ENCODE assay signal across 16 mouse cellular contexts in genomic region chr4:103070631-103071030, GRCm38 (mm10). TPM values are rescaled to one million over a fixed set of nuclear protein-coding genes. Genes with fewer than 3 reads are reported as not detected.
"Had no signal": no experiment of that assay in that cellular context is flagged by ENCODE, and none has a peak within 500 bp of the region (broad histone marks: within the 10 kb centered on the region; RNA-seq: fewer than 3 reads in every experiment).

No protein-coding gene starts in this region.

- ATAC-seq: liver, embryonic 12.5 days; midbrain, embryonic 15.5 days had no signal

- DNase-seq: kidney, adult 11 months; kidney, adult 9 months; kidney, postnatal 36 days; layer of hippocampus, adult 9-11 months; layer of hippocampus, postnatal 36 days; lung, embryonic 14.5 days; lung, postnatal 10 days; lung, postnatal 4 days; right cerebral cortex, postnatal 14 days had no signal

RNA-seq across cellular contexts. Expression of gene Insl5, which starts 44.0 kb away (rescaled TPM):
- polyA plus RNA-seq: kidney, postnatal 0 days; limb, embryonic 15.5 days; liver, embryonic 12.5 days; liver, embryonic 16.5 days; lung, embryonic 14.5 days; spleen, adult 2 months; stomach, embryonic 15.5 days had no signal
